Mouse (Mus musculus): ENCODE measurements at regions not wholly inside any gene's neighbourhood (a gene's known extent, or its start where the extent isn't known, plus 50 kb on each side); places are given as distances from the start of the nearest gene placed in this dataset.
A peak's percentile ranks its signal among the peaks of the same experiment; 100 is the strongest.

DNA sequence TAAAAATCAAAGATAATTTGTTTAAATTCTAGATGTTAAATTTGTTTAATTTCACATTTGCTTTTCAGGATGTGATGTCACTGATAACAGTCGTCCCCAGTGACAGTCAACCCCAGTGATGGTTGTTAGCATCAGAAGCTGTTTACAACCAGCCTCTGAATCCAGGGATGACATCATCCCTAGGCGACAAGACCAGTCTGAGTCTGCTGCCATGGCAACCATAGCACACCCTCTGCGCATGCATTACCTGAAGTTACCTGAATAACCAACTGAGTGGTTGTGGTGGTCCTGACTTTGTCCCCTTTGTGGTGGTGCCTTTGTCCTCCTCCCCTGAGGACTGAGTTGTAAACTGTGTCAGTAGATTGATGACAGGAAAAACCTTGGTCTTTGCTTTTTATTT lies 92.0 kb upstream of the Zfp644 start:
- H3K4me2 ChIP-seq: no peak overlapping the region
- H3K9me3 ChIP-seq: no peaks in the 10 kb centered on the region
- H3K4me1 ChIP-seq: peaks cover 3% of the 10 kb centered on the region
- H3K36me3 ChIP-seq: no peaks in the 10 kb centered on the region
- 0 out of 2 replicates have a peak, but pooled peaks cover 2% of the 10 kb centered on the region for H3K27me3 ChIP-seq
- no peak overlapping the region for H3K4me3 ChIP-seq
- H3K9ac ChIP-seq: no peak overlapping the region
- 39% methylated on average over 3 of the region's 3 CpGs for WGBS
- H3K27ac ChIP-seq: no peak overlapping the region
- ATAC-seq (ENCODE audit: insufficient number of reproducible peaks, insufficient read depth, low FRiP score, low TSS enrichment, low read depth): no peak

DNA sequence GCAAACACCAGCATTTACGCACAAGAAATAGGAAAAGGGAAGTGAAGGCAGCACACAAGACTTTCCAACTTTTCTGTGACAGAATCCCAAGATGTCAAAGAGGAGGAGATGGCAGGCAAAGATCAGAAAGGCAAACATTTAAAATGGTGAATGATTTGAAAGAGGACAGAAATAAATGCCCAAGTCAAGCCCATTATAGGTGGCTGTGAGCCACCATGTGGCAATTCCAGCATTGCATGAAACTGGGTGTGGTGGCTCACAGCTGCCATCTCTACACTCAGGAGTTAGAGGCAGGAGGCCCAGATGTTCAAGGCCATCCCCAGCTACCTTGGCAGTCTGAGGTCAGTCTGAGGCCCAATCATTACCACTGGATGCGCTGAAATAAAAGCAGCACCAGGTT lies 88.0 kb upstream of the Zfp644 start:
- H3K9me3 ChIP-seq: no peaks in the 10 kb centered on the region
- H3K27me3 ChIP-seq: no peaks in the 10 kb centered on the region
- H3K9ac ChIP-seq: no peak overlapping the region
- 0 out of 2 replicates have a peak overlapping the region, but pooled peaks have one; percentile 11 for H3K4me2 ChIP-seq
- H3K27ac ChIP-seq: no peak overlapping the region
- 76% methylated on average over 2 of the region's 2 CpGs for WGBS
- H3K4me1 ChIP-seq: peaks cover 9% of the 10 kb centered on the region
- ATAC-seq (ENCODE audit: insufficient number of reproducible peaks, insufficient read depth, low FRiP score, low TSS enrichment, low read depth): no peak
- no peak overlapping the region for H3K4me3 ChIP-seq
- H3K36me3 ChIP-seq: no peaks in the 10 kb centered on the region

DNA sequence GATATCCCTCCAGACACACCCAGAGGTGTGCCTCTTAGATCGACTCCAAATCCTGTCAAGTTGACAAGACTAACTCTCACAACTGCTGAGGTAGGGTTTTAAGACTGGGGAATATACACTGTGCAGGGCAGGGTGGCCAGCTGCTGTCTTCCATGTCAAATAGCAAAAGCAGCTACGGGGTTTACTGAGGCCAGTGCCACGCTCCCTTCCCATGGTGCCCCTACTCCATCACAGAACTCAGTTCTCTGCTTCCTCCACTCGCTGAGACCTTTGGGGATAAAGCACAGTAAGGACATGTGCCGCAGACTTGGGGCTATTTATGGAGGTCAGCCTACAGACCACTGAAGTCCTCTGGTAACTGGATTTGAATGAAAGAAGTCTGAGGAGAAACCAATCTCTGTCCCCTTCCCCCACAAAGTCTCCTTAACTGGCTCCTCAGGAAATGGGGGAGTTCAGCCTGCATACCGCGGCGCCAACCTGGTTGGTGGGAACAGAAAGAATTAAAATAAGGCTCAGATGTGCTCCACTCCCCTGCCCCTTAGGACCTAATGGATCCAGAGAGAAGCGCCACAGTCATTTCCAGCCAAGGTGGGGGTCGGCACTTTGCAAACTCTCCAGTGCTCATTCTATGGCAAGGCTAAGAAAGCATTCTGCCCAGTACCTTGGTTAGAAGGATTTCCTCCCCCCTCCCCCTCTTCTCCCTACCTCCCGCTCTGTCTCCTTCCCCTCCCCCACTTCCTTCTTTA lies 87.0 kb upstream of the Zfp644 start:
- Histone ChIP-seq H3K4me2 (peak overlapping the region; percentile 62), H3K27me3 (no peaks in the 10 kb centered on the region), H3K27ac (0 out of 2 replicates have a peak overlapping the region, but pooled peaks have one; percentile 33), H3K9me3 (no peaks in the 10 kb centered on the region), H3K4me1 (peaks cover 9% of the 10 kb centered on the region), H3K36me3 (no peaks in the 10 kb centered on the region), H3K4me3 (peak overlapping the region; percentile 33), H3K9ac (peak overlapping the region; percentile 63)
- 9% methylated on average over 11 of the region's 11 CpGs for WGBS
- ATAC-seq (ENCODE audit: insufficient number of reproducible peaks, insufficient read depth, low FRiP score, low TSS enrichment, low read depth): no peak; the same call in 1 of the 2 replicates

DNA sequence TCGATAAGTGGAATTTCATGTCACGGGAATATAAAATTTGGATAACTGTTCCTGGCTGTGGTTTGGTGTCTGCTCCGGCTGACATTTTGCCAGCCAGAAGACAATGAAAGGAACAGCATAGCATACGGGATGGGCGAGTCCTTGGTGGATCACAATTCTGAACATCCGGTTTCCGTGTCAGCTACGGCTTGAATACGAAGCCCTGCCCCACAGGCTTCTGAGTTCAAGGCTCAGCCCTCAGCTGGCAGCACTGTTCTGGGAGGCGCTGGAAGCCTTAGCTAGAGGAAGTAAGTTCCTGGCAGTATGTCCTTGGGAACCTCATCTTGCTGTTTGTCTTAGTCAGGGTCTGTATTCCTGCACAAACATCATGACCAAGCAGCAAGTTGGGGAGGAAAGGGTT lies 83.7 kb upstream of the Zfp644 start:
- H3K4me1 ChIP-seq: peaks cover 25% of the 10 kb centered on the region
- no peak for ATAC-seq (ENCODE audit: insufficient number of reproducible peaks, insufficient read depth, low FRiP score, low TSS enrichment, low read depth)
- H3K4me2 ChIP-seq: no peak overlapping the region
- no peaks in the 10 kb centered on the region for H3K27me3 ChIP-seq
- no peaks in the 10 kb centered on the region for H3K36me3 ChIP-seq
- no peak overlapping the region for H3K4me3 ChIP-seq
- no peak overlapping the region for H3K9ac ChIP-seq
- H3K9me3 ChIP-seq: no peaks in the 10 kb centered on the region
- no peak overlapping the region for H3K27ac ChIP-seq
- WGBS: 92% methylated on average over 10 of the region's 10 CpGs

DNA sequence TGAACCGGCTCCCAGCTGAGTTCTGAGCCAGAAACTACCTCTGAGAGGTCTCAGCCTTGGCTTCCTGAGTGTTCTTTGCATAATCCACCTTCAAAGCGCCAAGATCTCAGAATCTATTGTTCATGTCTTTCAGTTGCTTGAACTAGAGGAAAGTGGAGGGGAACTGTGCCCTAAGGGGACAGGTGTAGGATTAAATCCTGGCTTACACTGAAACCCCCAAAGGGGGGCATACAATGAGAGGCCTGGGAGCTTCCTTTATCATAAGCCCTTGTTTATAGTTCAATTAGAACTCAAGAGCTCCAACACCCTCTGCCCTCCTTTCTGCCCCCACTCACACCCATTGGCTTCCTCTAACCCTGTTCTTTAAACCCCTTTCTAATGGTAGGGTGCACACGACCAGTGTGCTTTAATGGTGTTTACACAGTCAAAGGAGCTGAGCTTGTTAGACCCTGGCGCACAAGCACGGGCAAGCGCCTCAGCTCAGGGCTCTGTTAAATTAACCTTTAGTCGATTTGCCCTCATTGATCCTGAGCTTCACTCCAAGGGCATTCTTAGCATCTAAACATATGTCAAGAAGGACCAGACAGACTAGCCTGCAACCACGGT lies 81.2 kb upstream of the Zfp644 start:
- H3K4me1 ChIP-seq: peaks cover 24% of the 10 kb centered on the region
- H3K36me3 ChIP-seq: no peaks in the 10 kb centered on the region
- H3K4me3 ChIP-seq: no peak overlapping the region
- H3K9me3 ChIP-seq: no peaks in the 10 kb centered on the region
- H3K27ac ChIP-seq: no peak overlapping the region
- no peak overlapping the region for H3K9ac ChIP-seq
- 20% methylated on average over 8 of the region's 8 CpGs for WGBS
- no peaks in the 10 kb centered on the region for H3K27me3 ChIP-seq
- ATAC-seq (ENCODE audit: insufficient number of reproducible peaks, insufficient read depth, low FRiP score, low TSS enrichment, low read depth): no peak
- no peak overlapping the region for H3K4me2 ChIP-seq

DNA sequence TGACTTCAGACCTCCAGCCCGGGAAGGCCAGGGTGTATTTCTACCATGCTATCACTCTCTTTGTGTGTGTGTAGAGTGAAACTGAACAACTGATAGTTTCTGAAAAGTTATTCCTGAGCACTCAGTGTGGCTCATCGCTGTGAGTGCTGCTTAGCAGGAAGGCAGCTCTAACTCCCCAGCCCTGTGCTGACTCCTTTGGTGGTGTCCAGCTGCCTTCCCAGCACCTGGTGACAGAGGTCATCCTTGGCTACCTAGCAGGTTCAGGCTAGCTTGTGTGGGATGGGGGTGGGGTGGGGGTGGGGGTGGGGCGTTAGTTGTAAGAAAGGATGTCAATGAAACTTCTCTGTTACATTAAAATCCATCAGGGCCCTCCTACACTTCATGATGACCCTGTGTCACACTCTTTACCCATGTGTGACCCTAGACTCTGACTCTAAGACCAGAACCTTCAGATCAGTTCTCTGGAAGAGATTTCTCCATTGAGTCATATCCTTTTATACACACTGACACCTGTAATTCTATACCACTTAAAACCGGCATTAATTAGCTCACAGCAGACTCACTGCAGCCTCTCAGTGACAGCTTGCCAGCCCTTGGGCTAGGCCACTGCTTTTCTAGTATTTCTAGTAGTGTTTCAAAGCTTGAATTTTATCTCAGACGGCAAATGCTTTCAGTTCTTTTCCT lies 78.1 kb upstream of the Zfp644 start:
- Histone ChIP-seq H3K9me3 (no peaks in the 10 kb centered on the region), H3K4me3 (no peak overlapping the region), H3K9ac (no peak overlapping the region), H3K27ac (no peak overlapping the region), H3K36me3 (no peaks in the 10 kb centered on the region), H3K27me3 (no peaks in the 10 kb centered on the region), H3K4me1 (peaks cover 29% of the 10 kb centered on the region), H3K4me2 (no peak overlapping the region)
- no peak for ATAC-seq (ENCODE audit: insufficient number of reproducible peaks, insufficient read depth, low FRiP score, low TSS enrichment, low read depth)
- 31% methylated on average over 5 of the region's 5 CpGs for WGBS

DNA sequence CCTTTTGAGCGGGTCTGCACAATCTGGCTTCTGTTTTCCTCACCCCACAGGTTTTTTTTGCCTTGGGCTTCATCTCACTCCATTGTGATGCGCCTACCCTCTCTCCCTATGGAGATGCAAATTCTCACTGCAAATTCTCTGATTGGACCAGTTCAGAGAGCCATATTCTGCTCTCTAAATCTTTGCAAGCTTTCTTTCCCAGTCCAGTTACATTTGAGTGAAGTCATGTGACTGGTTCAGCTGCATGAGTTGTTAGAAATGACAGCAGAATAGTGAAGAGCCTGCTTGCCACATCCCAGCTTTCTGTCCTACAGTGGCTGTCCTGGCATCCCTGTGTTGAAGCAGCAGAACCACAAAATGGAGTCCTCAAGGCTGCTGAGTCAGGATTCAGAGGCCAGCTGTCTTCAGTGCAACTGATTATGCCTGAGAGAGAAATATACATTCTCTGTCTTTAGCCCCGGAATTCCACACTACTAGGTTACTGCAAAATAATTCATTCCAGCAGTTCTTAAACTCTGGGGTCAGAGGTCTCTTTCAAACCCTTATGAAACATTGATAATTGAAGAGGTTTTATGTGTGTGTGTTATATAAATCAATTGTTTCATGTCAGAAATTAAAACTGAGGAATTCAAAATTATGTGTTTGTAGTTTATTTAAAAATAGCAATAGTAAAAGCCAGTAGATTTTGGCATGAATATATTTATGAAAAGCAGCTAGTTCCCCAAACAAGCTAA lies 76.3 kb upstream of the Zfp644 start:
- H3K4me1 ChIP-seq: peaks cover 27% of the 10 kb centered on the region
- no peak overlapping the region for H3K4me2 ChIP-seq
- H3K27ac ChIP-seq: peak overlapping the region; percentile 52
- no peak for ATAC-seq (ENCODE audit: insufficient number of reproducible peaks, insufficient read depth, low FRiP score, low TSS enrichment, low read depth)
- H3K36me3 ChIP-seq: no peaks in the 10 kb centered on the region
- H3K27me3 ChIP-seq: no peaks in the 10 kb centered on the region
- H3K9ac ChIP-seq: no peak overlapping the region
- no peaks in the 10 kb centered on the region for H3K9me3 ChIP-seq
- no peak overlapping the region for H3K4me3 ChIP-seq
- 21% methylated on average over 3 of the region's 3 CpGs for WGBS

DNA sequence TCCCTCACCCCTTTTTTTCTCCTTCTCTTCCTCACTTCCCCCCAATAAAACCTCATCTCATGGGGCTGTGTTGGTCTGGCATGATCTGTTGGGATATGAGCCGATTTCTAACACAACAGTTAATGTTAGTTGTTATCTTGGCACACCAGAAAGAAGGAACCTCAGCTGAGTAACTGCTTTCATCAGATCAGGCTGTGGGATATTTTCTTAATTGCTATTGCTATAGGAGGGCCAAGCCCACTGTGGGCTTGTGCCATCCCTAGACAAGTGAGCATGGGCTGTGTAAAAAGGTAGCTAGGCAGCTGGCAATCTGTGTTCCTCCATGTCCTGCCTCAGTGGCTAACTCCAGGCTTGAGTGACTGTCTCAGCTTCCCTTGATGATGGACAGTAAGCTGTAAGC lies 73.9 kb upstream of the Zfp644 start:
- H3K4me2 ChIP-seq: no peak overlapping the region
- H3K27ac ChIP-seq: no peak overlapping the region
- no peak for ATAC-seq (ENCODE audit: insufficient number of reproducible peaks, insufficient read depth, low FRiP score, low TSS enrichment, low read depth)
- no peak overlapping the region for H3K9ac ChIP-seq
- H3K36me3 ChIP-seq: no peaks in the 10 kb centered on the region
- 90% methylated on average over 1 of the region's 1 CpGs for WGBS
- H3K27me3 ChIP-seq: no peaks in the 10 kb centered on the region
- H3K9me3 ChIP-seq: no peaks in the 10 kb centered on the region
- no peak overlapping the region for H3K4me3 ChIP-seq
- peaks cover 15% of the 10 kb centered on the region for H3K4me1 ChIP-seq

DNA sequence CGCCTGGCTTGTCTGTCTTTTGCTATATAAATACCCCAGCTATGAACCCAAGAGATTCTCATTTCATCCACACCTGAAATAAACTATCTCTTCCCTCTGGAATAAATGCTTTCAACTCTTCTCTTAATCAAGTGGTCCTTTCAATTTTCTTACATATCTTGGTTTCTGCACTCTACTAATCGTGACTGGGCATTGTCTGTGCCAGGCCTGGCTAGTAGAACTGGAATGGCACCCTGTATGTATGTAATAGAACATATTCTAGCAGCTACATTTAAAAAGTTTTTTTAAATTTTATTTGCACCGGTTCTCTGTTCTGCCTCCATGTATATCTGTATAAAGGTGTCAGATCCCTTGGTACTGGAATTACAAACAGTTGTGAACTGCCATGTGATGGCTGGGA lies 68.2 kb upstream of the Zfp644 start:
- no peak for ATAC-seq (ENCODE audit: insufficient number of reproducible peaks, insufficient read depth, low FRiP score, low TSS enrichment, low read depth)
- Histone ChIP-seq H3K9ac (no peak overlapping the region), H3K27me3 (no peaks in the 10 kb centered on the region), H3K4me2 (no peak overlapping the region), H3K4me1 (no peaks in the 10 kb centered on the region), H3K9me3 (no peaks in the 10 kb centered on the region), H3K27ac (no peak overlapping the region), H3K36me3 (no peaks in the 10 kb centered on the region), H3K4me3 (no peak overlapping the region)
- WGBS: 84% methylated on average over 3 of the region's 3 CpGs

DNA sequence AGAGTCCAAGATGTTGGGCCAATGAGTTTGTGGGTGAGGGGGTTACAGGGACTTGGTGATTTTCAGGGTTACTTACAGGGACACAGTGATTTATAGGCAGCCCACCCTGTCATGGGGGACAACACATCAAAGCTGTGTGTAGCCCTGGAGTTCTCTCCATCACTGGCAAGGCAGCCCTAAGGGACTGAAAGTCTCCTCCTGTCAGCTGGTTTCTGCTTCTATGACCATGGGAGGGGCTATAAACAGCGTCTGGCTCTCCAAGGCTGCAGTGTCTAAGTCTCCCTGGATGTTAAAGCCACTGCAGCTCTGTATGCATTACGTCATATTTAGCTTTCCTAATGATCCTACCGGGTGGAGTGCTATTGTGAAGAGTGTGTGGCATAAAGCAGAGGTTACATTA lies 66.2 kb upstream of the Zfp644 start:
- Histone ChIP-seq H3K27ac (no peak overlapping the region), H3K9me3 (no peaks in the 10 kb centered on the region), H3K4me1 (no peaks in the 10 kb centered on the region), H3K9ac (no peak overlapping the region), H3K4me3 (no peak overlapping the region), H3K27me3 (peaks cover 9% of the 10 kb centered on the region), H3K36me3 (no peaks in the 10 kb centered on the region), H3K4me2 (no peak overlapping the region)
- ATAC-seq (ENCODE audit: insufficient number of reproducible peaks, insufficient read depth, low FRiP score, low TSS enrichment, low read depth): no peak
- WGBS: 37% methylated on average over 3 of the region's 3 CpGs

DNA sequence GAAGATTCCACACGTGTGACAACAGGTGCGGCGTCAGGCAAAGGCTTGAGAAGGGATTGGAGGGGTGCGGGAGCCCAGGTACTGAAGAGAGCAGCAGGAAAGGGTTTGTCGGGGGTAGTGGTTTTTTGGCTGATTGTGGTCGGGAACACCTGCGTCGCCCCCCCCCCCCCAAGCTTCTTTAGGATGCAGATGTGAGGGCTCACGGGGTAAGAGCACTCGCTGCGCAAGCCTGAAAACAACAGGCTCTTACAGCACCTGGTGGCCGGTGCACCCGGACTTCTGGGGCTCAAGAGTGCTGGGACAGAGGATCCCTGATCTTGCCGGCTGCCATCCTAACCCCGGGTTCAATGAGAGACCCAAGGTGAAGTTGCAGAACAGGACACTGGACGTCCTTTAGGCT lies 60.9 kb upstream of the Zfp644 start:
- Histone ChIP-seq H3K27me3 (peaks cover 24% of the 10 kb centered on the region), H3K9ac (no peak overlapping the region), H3K4me1 (peaks cover 13% of the 10 kb centered on the region), H3K4me2 (peak overlapping the region; percentile 57; the same call in 1 of the 2 replicates), H3K36me3 (no peaks in the 10 kb centered on the region), H3K4me3 (no peak overlapping the region), H3K27ac (no peak overlapping the region), H3K9me3 (no peaks in the 10 kb centered on the region)
- 8% methylated on average over 16 of the region's 16 CpGs for WGBS
- ATAC-seq (ENCODE audit: insufficient number of reproducible peaks, insufficient read depth, low FRiP score, low TSS enrichment, low read depth): no peak

All from embryonic facial prominence, embryonic 13.5 days (tissue).